Mouse (Mus musculus): Measurements from ENCODE around the gene F8. TPM values are rescaled to one million over a fixed set of nuclear protein-coding genes. Genes with fewer than 3 reads are reported as not detected.
"Not testable (repeated sequence)": the region's sequence is repeated elsewhere in the genome, so short reads cannot be mapped to it uniquely, and the experiment has no call there.

F8 gene
- polyA plus RNA-seq, 2 experiments: 0.58 to 1.5 TPM

- WGBS: 54% methylated on average over 1 of the region's 1 CpGs
- H3K4me1 ChIP-seq (ENCODE audit: control insufficient read depth, insufficient read depth, low read length): no peaks in the 10 kb centered on the region
- no peaks in the 10 kb centered on the region for H3K9me3 ChIP-seq (ENCODE audit: control insufficient read depth, low read length)
- no peaks in the 10 kb centered on the region for H3K36me3 ChIP-seq (ENCODE audit: control insufficient read depth, insufficient read depth, low read length)
- H3K27me3 ChIP-seq (ENCODE audit: control insufficient read depth, insufficient read depth, low read length): no peaks in the 10 kb centered on the region
- DNase-seq (ENCODE audit: low spot score) (no peak), ATAC-seq (ENCODE audit: low FRiP score, low read depth) (no peak)
- TF ChIP-seq POLR2A (IDR thresholded peaks at IDR 0.05; ENCODE audit: borderline replicate concordance, extremely low read depth, insufficient read depth, insufficient read length): no peak
- no peak within 1 kb of the TSS for H3K9ac ChIP-seq (ENCODE audit: low read depth, low read length, severe bottlenecking)
- H3K27ac ChIP-seq (replicated peaks; ENCODE audit: low read depth, low read length): no peak within 1 kb of the TSS
- no peak within 1 kb of the TSS for H3K4me2 ChIP-seq (replicated peaks; ENCODE audit: low read depth, low read length, severe bottlenecking)
- H3K4me3 ChIP-seq (replicated peaks; ENCODE audit: low read length): no peak within 1 kb of the TSS
These were observed 218.7 kb downstream of the F8 start, which contains the start of gene Smim9 for GRCm38 (mm10) chrX:75163670-75164069. Gene Smim9, minus strand, starts transcription at chrX:75163770.

GRCm38 (mm10) chrX:75155576-75156243 is 226.7 kb downstream of the F8 start:
- peak; percentile 53; the same call in 1 of the 2 replicates for ATAC-seq (ENCODE audit: low FRiP score, low read depth)
- peak overlapping the region; percentile 59 for H3K4me2 ChIP-seq (replicated peaks; ENCODE audit: low read depth, low read length, severe bottlenecking)
- TF ChIP-seq POLR2A (IDR thresholded peaks at IDR 0.05; ENCODE audit: borderline replicate concordance, extremely low read depth, insufficient read depth, insufficient read length): no peak
- no peaks in the 10 kb centered on the region for H3K27me3 ChIP-seq (ENCODE audit: control insufficient read depth, insufficient read depth, low read length)
- H3K4me1 ChIP-seq (ENCODE audit: control insufficient read depth, insufficient read depth, low read length): no peaks in the 10 kb centered on the region
- H3K9me3 ChIP-seq (ENCODE audit: control insufficient read depth, low read length): no peaks in the 10 kb centered on the region
- H3K4me3 ChIP-seq (replicated peaks; ENCODE audit: low read length): peak overlapping the region; percentile 39
- no peaks in the 10 kb centered on the region for H3K36me3 ChIP-seq (ENCODE audit: control insufficient read depth, insufficient read depth, low read length)
- whole genome bisulfite sequencing: 33% methylated on average over 10 of the region's 49 CpGs
- H3K27ac ChIP-seq (replicated peaks; ENCODE audit: low read depth, low read length): no peak overlapping the region
- H3K9ac ChIP-seq (ENCODE audit: low read depth, low read length, severe bottlenecking): peak overlapping the region; percentile 58
- peak; percentile 2 for DNase-seq (ENCODE audit: low spot score)

GRCm38 (mm10) chrX:75152249-75152648 is 230.2 kb downstream of the F8 start:
- no peaks in the 10 kb centered on the region for H3K36me3 ChIP-seq (ENCODE audit: control insufficient read depth, insufficient read depth, low read length)
- no peak overlapping the region for H3K9ac ChIP-seq (ENCODE audit: low read depth, low read length, severe bottlenecking)
- 58% methylated on average over 1 of the region's 1 CpGs for WGBS
- H3K9me3 ChIP-seq (ENCODE audit: control insufficient read depth, low read length): no peaks in the 10 kb centered on the region
- no peaks in the 10 kb centered on the region for H3K27me3 ChIP-seq (ENCODE audit: control insufficient read depth, insufficient read depth, low read length)
- no peaks in the 10 kb centered on the region for H3K4me1 ChIP-seq (ENCODE audit: control insufficient read depth, insufficient read depth, low read length)
- no peak overlapping the region for H3K4me2 ChIP-seq (replicated peaks; ENCODE audit: low read depth, low read length, severe bottlenecking)
- no peak for TF ChIP-seq POLR2A (IDR thresholded peaks at IDR 0.05; ENCODE audit: borderline replicate concordance, extremely low read depth, insufficient read depth, insufficient read length)
- no peak overlapping the region for H3K27ac ChIP-seq (replicated peaks; ENCODE audit: low read depth, low read length)
- DNase-seq (ENCODE audit: low spot score): no peak
- H3K4me3 ChIP-seq (replicated peaks; ENCODE audit: low read length): no peak overlapping the region
- no peak for ATAC-seq (ENCODE audit: low FRiP score, low read depth)

GRCm38 (mm10) chrX:75150304-75150703 is 232.1 kb downstream of the F8 start:
- Histone ChIP-seq H3K9ac (ENCODE audit: low read depth, low read length, severe bottlenecking) (no peak overlapping the region), H3K4me1 (ENCODE audit: control insufficient read depth, insufficient read depth, low read length) (no peaks in the 10 kb centered on the region), H3K4me2 (replicated peaks; ENCODE audit: low read depth, low read length, severe bottlenecking) (no peak overlapping the region), H3K27ac (replicated peaks; ENCODE audit: low read depth, low read length) (no peak overlapping the region), H3K36me3 (ENCODE audit: control insufficient read depth, insufficient read depth, low read length) (no peaks in the 10 kb centered on the region), H3K9me3 (ENCODE audit: control insufficient read depth, low read length) (no peaks in the 10 kb centered on the region), H3K27me3 (ENCODE audit: control insufficient read depth, insufficient read depth, low read length) (no peaks in the 10 kb centered on the region), H3K4me3 (replicated peaks; ENCODE audit: low read length) (no peak overlapping the region)
- no peak for TF ChIP-seq POLR2A (IDR thresholded peaks at IDR 0.05; ENCODE audit: borderline replicate concordance, extremely low read depth, insufficient read depth, insufficient read length)
- DNase-seq (ENCODE audit: low spot score) (no peak), ATAC-seq (ENCODE audit: low FRiP score, low read depth) (no peak)
- 78% methylated on average over 2 of the region's 2 CpGs for WGBS

DNA sequence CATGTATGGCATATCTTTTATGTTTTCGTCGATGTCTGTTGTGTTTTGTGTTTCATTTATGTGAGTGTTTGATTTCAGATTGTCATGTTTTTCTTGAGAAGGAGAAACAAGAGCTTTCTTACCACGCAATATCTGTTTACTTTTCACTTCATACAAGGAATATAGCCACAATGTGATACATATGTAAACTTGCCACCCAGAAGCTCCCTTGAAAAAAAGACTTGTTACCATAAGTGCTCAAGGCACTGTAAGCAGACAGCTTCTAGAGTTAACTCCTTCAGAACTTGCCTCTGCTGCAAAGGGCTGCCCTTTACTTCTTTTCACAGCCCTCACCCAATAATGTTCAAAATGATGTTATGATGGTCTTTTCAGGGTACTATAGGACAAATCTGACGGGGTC is 234.0 kb downstream of the F8 start:
- WGBS: 78% methylated on average over 4 of the region's 4 CpGs
- no peak overlapping the region for H3K4me2 ChIP-seq (replicated peaks; ENCODE audit: low read depth, low read length, severe bottlenecking)

DNA sequence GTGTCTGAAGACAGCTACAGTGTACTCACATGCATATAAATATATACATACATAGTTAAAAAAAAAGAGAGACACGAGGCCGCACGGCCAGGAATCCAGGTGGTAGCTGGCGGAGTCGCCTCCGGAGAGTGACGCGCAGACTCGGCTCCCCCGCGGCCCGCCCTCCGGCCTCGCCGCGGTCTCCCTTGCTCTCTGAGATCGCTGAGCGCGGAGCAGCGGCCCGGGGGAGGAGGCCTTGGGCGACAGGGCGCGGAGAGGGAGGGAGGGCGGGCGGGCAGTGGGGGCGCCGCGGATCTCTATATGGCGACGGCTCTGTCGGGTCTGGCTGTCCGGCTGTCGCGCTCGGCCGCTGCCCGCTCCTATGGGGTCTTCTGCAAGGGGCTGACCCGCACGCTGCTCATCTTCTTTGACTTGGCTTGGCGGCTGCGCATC is 239.3 kb downstream of the F8 start:
- not testable (repeated sequence) for DNase-seq (ENCODE audit: low spot score); H3K36me3 ChIP-seq (ENCODE audit: control insufficient read depth, insufficient read depth, low read length); ATAC-seq (ENCODE audit: low FRiP score, low read depth); H3K27me3 ChIP-seq (ENCODE audit: control insufficient read depth, insufficient read depth, low read length); H3K9me3 ChIP-seq (ENCODE audit: control insufficient read depth, low read length); H3K27ac ChIP-seq (replicated peaks; ENCODE audit: low read depth, low read length); H3K4me1 ChIP-seq (ENCODE audit: control insufficient read depth, insufficient read depth, low read length)
- H3K4me3 ChIP-seq (replicated peaks; ENCODE audit: low read length): peak overlapping the region; percentile 33
- H3K4me2 ChIP-seq (replicated peaks; ENCODE audit: low read depth, low read length, severe bottlenecking): peak overlapping the region; percentile 53
- 17% methylated on average over 9 of the region's 42 CpGs for WGBS
- H3K9ac ChIP-seq (ENCODE audit: low read depth, low read length, severe bottlenecking): 0 out of 2 replicates have a peak overlapping the region, but pooled peaks have one; percentile 25

More for the DNA sequence above, 234.0 kb downstream of the F8 start:
- Histone ChIP-seq H3K4me3 (replicated peaks; ENCODE audit: low read length) (no peak overlapping the region), H3K4me1 (ENCODE audit: control insufficient read depth, insufficient read depth, low read length) (no peaks in the 10 kb centered on the region), H3K36me3 (ENCODE audit: control insufficient read depth, insufficient read depth, low read length) (no peaks in the 10 kb centered on the region), H3K9ac (ENCODE audit: low read depth, low read length, severe bottlenecking) (no peak overlapping the region), H3K27me3 (ENCODE audit: control insufficient read depth, insufficient read depth, low read length) (no peaks in the 10 kb centered on the region), H3K9me3 (ENCODE audit: control insufficient read depth, low read length) (no peaks in the 10 kb centered on the region), H3K27ac (replicated peaks; ENCODE audit: low read depth, low read length) (no peak overlapping the region)
- TF ChIP-seq POLR2A (IDR thresholded peaks at IDR 0.05; ENCODE audit: borderline replicate concordance, extremely low read depth, insufficient read depth, insufficient read length): no peak
- no peak for ATAC-seq (ENCODE audit: low FRiP score, low read depth)
- no peak for DNase-seq (ENCODE audit: low spot score)

All from limb, embryonic 14.5 days (tissue).